Mouse (Mus musculus): ENCODE results near the gene Ndel1.

Gene Ndel1

DNA sequence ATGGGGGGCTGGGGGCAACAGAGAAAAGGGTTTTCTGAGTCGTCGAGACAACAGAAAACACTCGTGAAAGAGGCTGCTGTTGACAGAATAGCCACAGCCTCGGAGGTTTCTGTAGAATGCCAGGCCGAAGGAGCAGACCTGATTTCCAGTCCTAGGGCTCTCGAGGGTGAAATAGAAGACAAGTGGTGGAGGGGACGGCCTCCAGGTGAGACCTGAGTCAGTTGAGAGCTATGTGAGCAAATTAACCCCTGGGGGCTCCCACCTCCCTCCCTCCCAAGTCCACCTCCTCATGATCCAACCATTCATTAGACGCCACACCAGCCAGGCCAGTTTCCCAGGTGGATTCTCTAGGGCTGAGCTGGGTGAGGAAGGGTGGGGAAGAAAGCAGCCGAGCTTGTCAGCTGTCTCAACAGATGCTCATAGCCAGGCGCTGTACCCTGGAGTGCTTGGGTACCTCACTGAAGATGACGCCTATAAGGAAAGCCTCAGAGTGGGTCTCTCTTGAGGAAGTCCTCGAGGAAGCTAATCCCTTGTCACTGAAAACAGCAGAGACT, 22.3 kb upstream of the Ndel1 start:
- DNase-seq (ENCODE audit: low read depth, low spot score) = no peak

DNA sequence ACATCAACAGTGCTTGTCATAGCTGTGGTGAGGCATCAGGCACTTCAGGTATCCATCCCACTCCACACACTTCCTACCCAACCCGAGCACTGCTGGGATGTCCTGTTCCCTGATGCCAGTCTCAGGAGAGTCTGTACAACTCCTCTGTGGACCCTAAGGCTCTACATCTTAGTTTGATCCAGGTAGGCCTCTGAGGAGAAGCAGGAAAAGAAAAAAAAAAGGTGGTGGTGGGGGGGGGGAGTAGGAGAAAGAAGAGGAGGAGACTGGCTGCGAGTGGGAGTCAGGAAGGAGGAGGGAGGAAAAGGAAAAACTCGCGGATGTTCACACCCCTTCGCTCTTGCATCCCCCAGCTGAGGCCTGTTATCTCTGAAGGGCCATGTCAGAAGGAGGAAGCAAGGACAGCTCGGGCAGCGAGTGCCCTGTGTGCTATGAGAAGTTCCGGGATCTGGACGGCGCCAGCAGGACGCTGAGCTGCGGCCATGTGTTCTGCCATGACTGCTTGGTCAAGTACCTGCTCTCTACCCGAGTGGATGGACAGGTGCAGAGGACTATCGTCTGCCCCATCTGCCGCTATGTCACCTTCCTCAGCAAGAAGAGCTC, 20.7 kb upstream of the Ndel1 start:
- no peak for DNase-seq (ENCODE audit: low read depth, low spot score)

DNA sequence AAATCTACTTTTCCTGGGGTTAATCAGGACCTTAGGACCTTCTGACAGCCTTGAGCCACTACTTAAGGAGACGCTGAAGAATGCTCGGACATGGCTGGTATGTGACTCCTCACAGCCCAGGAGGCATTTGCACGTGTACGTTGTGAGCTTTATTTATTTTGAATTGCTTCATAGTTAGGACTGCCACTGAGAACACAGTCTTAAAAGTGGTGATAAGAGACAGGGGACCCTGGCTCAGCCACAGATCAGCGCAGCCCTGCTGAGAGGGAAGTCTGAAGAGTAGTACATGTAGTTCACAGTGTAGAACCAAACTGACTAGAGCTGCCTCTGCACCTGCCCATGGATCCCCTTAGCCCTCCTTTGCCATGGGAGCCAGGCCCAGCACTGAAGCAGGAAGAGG, 20.2 kb upstream of the Ndel1 start:
- no peak for DNase-seq (ENCODE audit: low read depth, low spot score)

- no peak for DNase-seq (ENCODE audit: low read depth, low spot score)
Measured at GRCm38 (mm10) chr11:68890625-68891024, 19.0 kb upstream of the Ndel1 start.

DNA sequence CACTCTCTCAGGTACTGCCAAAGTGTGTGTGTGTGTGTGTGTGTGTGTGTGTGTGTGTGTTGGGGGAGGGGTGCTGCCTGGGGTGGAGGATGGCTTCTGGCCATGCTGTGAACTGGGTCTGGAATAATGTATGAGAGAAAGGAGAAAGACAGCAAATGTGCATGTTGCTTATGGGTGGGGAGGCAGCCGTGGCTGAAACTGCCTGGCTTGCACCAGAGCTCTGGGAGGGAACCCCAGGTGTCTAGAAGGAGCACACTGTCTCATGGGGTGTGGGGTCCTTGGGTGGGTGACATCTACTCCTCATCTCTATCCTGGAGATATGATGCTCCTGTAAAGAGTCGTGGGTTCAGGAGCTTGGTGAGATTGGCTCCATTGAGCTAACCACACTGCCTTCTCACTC, 17.0 kb upstream of the Ndel1 start:
- no peak for DNase-seq (ENCODE audit: low read depth, low spot score)

DNA sequence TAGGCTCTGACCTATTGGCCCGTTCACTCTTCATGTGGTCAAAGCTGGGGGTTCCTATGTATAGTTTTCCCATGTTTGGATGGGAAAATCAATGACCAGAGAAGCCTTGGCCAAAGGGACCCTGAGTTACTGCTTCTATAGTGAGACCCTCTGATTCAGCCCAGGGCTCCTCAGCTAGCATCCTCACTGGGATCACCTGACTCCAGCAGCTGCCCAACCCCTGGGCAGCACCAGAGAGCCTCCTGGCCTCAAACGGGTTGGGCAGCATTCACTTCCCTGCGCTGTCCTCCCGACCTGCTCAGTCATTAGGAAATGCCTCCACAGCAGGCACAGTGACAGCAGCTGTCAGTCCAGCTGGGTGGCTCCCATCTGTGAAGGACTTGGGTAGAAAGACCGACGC, 16.6 kb upstream of the Ndel1 start, which contains the start of gene Rnf222:
Gene Rnf222 (plus strand): TSS at position 301 of the 400 bp plus-strand sequence.
- DNase-seq (ENCODE audit: low read depth, low spot score) = no peak

DNA sequence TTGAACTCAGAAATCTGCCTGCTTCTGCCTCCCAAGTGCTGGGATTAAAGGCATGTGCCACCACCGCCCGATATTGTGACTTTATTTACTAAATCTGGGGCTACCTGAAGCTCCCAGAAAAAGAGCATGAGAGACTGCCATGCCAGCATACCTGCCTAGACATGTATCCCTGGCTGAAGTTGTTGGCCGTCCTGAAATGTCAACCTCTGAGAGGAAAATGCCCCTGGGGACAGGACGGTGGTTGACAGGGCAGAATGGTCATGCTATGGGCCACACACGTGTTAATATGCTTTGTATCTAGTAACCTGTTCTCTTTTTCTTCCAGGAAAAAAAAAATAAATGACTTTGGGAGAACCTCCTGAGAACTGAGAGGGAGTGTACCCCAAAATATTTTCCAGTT, 14.4 kb upstream of the Ndel1 start:
- DNase-seq (ENCODE audit: low read depth, low spot score) = no peak

GRCm38 (mm10) chr11:68884368-68884767, 12.7 kb upstream of the Ndel1 start:
- no peak for DNase-seq (ENCODE audit: low read depth, low spot score)

DNA sequence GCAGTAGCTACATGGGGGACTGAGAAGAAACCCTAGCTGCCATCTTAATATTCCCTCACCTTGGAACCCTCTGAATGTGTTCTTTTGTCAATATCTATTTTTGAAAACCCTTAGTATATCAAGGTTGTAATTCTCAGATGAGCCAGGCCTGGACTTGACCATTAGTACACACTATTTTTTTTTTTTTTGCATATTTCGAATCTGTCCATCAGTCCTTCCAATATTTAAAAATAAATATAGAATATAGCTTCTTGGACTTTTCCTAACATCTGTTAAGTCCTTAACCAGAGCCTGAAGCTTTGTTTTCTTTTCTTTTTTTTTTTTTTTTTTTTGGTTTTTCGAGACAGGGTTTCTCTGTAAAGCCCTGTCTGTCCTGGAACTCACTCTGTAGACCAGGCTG, 12.2 kb upstream of the Ndel1 start:
- DNase-seq (ENCODE audit: low read depth, low spot score) = no peak

DNA sequence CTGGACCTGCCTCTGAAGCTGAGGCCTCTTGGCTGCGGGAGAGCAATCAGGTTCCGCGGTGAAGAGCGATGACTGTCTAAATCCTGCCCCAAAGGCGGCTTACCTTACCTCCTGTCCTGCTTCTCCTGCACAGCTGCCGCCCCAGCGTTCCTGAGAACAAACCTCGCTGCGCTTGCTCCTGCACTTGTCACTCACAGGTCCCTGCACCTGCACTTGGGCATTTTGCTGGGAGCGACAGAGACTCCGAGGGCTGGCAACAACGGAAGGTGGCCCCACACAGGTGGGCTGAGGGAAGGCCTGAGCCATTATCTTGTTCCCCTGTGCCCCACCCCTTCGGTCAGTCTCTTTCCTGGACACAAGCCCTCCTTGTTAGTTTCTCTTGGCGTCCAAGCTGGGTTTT, 10.4 kb upstream of the Ndel1 start:
- DNase-seq (ENCODE audit: low read depth, low spot score) = no peak

DNA sequence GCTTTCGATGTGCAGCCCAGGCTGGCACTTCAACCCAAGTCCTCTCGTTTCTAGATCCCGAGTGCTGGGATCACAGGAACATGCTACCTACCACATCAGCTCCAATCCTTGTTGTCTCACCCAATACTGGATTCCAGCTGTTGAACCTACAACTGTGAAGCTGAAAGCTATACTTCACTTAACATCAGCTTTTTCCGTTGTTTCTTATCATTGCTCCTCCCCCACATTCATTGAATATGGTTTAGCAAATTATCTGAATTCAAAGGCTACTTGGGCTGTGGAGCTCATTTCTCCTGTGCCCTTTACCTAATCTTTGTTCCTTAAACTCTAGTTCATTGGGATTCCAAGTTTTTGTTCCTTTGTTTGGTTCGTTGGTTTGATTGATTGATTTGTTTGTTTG, 7.2 kb upstream of the Ndel1 start:
- no peak for DNase-seq (ENCODE audit: low read depth, low spot score)

- DNase-seq (ENCODE audit: low read depth, low spot score) = peak; percentile 56
Measured at GRCm38 (mm10) chr11:68874841-68875240, 3.2 kb upstream of the Ndel1 start.

DNA sequence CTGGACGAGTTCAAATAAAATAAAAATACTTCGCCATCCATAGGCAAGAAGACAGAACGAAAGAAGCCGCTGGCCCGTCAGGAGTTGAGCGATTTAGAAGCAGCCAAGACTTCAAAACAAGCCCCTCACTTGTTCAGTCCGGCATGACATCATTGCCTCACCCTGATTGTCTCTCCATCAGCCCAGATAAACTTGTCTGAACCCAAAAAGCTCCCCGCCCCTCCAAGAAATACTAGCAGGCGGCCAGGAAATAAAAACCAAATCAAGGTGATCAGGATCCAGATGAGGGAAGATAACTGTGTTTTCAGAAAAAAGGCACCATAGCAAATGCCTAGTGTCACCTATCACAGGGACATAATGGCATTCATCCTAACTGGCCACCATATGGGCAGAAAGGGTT, 381 bp downstream of the Ndel1 start:
- DNase-seq (ENCODE audit: low read depth, low spot score) = no peak

- DNase-seq (ENCODE audit: low read depth, low spot score) = no peak
Measured at GRCm38 (mm10) chr11:68864544-68865189, 7.0 kb downstream of the Ndel1 start.

DNA sequence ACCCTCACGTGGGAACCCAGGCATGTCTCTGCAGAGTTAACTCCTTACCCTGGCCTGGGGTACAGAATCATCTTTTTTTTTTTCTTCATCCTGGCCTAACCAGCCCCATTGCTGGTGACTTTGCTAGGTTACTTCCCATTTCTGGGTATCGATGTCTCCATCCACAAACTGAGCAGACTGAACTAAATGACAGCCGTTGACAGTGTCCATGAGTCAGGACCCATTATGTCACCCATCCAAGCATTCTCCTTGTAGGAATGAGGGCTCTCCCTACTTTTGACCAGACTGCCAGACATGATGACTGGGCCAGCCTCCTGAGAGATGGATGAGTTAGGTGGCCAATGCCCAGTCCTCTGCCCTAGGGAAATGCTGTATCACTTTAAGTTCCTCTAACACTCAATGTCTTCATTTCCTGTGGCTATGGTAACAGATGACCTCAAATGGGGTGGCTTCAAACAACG, 8.0 kb downstream of the Ndel1 start:
- no peak for DNase-seq (ENCODE audit: low read depth, low spot score)

DNA sequence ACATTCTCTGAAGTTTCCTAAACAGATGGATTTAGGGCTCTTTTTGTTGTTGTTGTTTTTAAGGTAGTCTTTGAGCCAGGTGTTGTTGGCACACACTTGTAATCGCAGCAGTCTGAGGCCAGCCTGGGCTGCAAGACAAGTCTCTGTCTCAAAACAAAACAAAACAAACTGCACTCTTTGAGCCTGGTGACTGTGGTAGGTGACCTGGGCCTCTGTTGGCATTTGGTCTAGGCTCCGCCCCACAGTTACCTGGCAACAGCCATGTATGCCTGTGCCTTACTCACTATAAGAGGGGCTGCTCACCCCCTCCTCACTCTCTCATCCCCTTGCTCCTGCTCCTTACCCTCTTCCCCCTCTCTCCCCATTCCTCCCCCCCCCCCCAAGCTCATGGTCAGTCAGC, 9.4 kb downstream of the Ndel1 start:
- no peak for DNase-seq (ENCODE audit: low read depth, low spot score)

GRCm38 (mm10) chr11:68859943-68860593, 11.6 kb downstream of the Ndel1 start:
- DNase-seq (ENCODE audit: low read depth, low spot score) = no peak

DNA sequence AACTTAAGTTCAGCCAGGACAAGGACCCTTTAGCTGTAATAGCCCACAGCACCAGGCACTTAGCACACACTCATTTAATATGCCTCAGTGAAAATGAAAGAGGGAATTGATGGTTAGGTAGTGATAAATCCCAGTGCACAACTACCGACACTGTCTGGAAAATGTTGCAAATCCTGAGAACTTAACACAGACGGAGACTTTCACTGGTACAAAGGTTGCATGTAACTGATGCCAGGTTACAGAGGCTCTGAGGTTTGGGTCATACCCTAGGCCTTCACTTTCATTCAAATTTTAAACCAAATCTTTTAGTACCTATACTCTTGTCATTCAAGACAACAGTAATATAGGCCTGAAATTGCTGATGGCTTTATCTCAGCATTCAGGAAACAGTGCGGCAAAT, 14.3 kb downstream of the Ndel1 start:
- no peak for DNase-seq (ENCODE audit: low read depth, low spot score)

DNA sequence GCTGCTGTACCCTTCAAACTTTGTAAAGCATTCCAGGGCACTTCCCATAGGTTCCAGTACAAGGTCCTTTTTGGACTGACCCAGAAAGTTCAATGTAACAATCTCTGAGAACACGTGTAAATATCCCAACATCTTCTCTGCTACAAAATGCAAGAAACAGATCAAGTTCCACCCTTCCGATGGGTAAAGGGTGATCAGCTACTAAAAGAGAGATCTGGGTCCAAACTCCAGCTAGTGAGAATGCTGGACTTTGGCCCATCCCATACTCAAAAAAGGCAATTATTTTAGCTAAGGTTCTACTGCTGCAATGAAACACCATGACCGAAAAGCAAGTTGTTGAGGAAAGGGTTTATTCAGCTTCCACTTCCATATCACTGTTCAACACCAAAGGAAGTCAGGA, 17.0 kb downstream of the Ndel1 start:
- DNase-seq (ENCODE audit: low read depth, low spot score) = no peak

DNA sequence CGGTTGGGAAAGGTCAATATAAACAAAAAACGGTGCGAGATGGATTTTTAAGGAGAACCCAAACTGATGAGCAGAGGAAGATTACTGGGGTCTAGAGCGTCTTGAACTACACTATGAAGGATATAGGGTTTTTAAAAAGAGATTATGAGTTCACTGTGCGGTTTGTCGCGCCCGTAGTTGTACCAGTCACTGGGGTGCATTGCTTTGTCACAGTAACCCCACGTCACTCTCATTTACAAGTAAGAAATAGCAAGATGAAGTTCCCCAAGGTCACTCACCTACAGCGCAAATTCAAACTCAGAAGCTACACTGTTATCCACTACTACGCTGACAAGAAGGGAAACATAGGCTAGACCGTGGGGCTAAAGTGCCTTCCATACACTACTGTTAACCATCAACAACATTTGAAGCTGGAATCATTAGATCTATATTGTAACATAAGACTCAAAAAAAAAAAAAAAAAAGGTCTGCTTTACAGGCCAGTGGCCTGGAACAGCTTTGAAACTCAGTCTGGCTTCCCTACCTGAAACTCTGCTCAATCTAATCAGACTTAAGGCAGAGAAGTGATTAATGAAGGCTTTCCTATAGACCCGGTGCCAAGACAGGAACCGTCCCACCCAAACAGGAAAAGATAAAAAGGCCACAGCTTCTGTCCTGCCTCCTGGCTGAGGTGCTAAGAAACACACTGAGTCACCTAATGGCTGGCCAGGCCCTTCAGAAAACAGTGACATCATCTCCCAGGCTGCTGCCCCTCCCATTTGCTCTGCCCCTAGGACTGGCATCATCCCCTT, 17.9 kb downstream of the Ndel1 start:
- no peak for DNase-seq (ENCODE audit: low read depth, low spot score)

- DNase-seq (ENCODE audit: low read depth, low spot score) = peak; percentile 100
Measured at GRCm38 (mm10) chr11:68852932-68853409, 18.7 kb downstream of the Ndel1 start.

- peak; percentile 24 for DNase-seq (ENCODE audit: low read depth, low spot score)
Measured at GRCm38 (mm10) chr11:68852486-68852901, 19.2 kb downstream of the Ndel1 start.
